Mouse (Mus musculus): Measurements from ENCODE around the gene Tmco1. TPM values are rescaled to one million over a fixed set of nuclear protein-coding genes. Genes with fewer than 3 reads are reported as not detected.

Tmco1 gene
- polyA plus RNA-seq, 1 experiment from 2014 or later: 84.4 TPM

- no peak for ATAC-seq
- H3K4me1 ChIP-seq (ENCODE audit: control insufficient read depth, insufficient read depth, low read length): no peaks in the 10 kb centered on the region
- no peak overlapping the region for H3K27ac ChIP-seq (ENCODE audit: low read length)
- H3K9me3 ChIP-seq (replicated peaks; ENCODE audit: control insufficient read depth, low read length, poor library complexity, severe bottlenecking): no peaks in the 10 kb centered on the region
- no peak overlapping the region for H3K4me2 ChIP-seq (ENCODE audit: low read length)
- H3K36me3 ChIP-seq (ENCODE audit: control insufficient read depth, insufficient read depth, low read length): peaks cover 18% of the 10 kb centered on the region
- no peaks in the 10 kb centered on the region for H3K27me3 ChIP-seq (ENCODE audit: control insufficient read depth, insufficient read depth, low read depth, low read length)
- H3K4me3 ChIP-seq (ENCODE audit: low read depth, low read length): no peak overlapping the region
- no peak overlapping the region for H3K9ac ChIP-seq (ENCODE audit: low read depth, low read length)
- 87% methylated on average over 7 of the region's 7 CpGs for WGBS
Measured at GRCm38 (mm10) chr1:167368513-167368912, 60.3 kb downstream of the Tmco1 start.

DNA sequence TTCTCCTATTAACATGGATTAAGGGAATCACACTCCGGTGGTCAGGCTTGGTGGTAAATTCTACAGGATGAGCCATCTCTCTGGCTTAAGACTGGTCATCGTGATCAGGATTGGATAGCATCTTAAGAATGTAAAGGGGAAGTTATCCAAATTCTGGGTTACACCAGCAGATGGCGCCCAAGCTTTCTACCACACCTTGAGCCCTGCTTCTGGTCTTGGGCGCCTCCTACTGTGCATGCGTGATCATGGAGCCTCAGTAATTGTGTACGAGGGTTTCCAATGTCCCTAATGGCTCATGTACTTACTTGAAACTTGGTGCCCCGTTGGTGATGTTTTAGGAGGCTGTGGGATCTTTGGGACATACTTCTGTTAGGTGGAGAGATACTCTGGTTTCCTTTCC, 61.7 kb downstream of the Tmco1 start:
- Histone ChIP-seq H3K36me3 (ENCODE audit: control insufficient read depth, insufficient read depth, low read length) (peaks cover 18% of the 10 kb centered on the region), H3K4me3 (ENCODE audit: low read depth, low read length) (no peak overlapping the region), H3K4me2 (ENCODE audit: low read length) (no peak overlapping the region), H3K4me1 (ENCODE audit: control insufficient read depth, insufficient read depth, low read length) (no peaks in the 10 kb centered on the region), H3K9me3 (replicated peaks; ENCODE audit: control insufficient read depth, low read length, poor library complexity, severe bottlenecking) (no peaks in the 10 kb centered on the region), H3K27ac (ENCODE audit: low read length) (no peak overlapping the region), H3K27me3 (ENCODE audit: control insufficient read depth, insufficient read depth, low read depth, low read length) (no peaks in the 10 kb centered on the region), H3K9ac (ENCODE audit: low read depth, low read length) (no peak overlapping the region)
- ATAC-seq: no peak
- WGBS: 12% methylated on average over 7 of the region's 7 CpGs

GRCm38 (mm10) chr1:167372739-167373138, 64.6 kb downstream of the Tmco1 start:
- no peak for ATAC-seq
- WGBS: 96% methylated on average over 7 of the region's 7 CpGs
- H3K36me3 ChIP-seq (ENCODE audit: control insufficient read depth, insufficient read depth, low read length): peaks cover 13% of the 10 kb centered on the region
- no peak overlapping the region for H3K4me2 ChIP-seq (ENCODE audit: low read length)
- H3K9ac ChIP-seq (ENCODE audit: low read depth, low read length): no peak overlapping the region
- H3K27ac ChIP-seq (ENCODE audit: low read length): no peak overlapping the region
- H3K4me3 ChIP-seq (ENCODE audit: low read depth, low read length): no peak overlapping the region
- H3K9me3 ChIP-seq (replicated peaks; ENCODE audit: control insufficient read depth, low read length, poor library complexity, severe bottlenecking): no peaks in the 10 kb centered on the region
- H3K4me1 ChIP-seq (ENCODE audit: control insufficient read depth, insufficient read depth, low read length): no peaks in the 10 kb centered on the region
- no peaks in the 10 kb centered on the region for H3K27me3 ChIP-seq (ENCODE audit: control insufficient read depth, insufficient read depth, low read depth, low read length)

GRCm38 (mm10) chr1:167374003-167374784, 66.0 kb downstream of the Tmco1 start:
- Histone ChIP-seq H3K4me1 (ENCODE audit: control insufficient read depth, insufficient read depth, low read length) (no peaks in the 10 kb centered on the region), H3K9ac (ENCODE audit: low read depth, low read length) (no peak overlapping the region), H3K4me2 (ENCODE audit: low read length) (no peak overlapping the region), H3K36me3 (ENCODE audit: control insufficient read depth, insufficient read depth, low read length) (peaks cover 12% of the 10 kb centered on the region), H3K4me3 (ENCODE audit: low read depth, low read length) (no peak overlapping the region), H3K9me3 (replicated peaks; ENCODE audit: control insufficient read depth, low read length, poor library complexity, severe bottlenecking) (no peaks in the 10 kb centered on the region), H3K27me3 (ENCODE audit: control insufficient read depth, insufficient read depth, low read depth, low read length) (no peaks in the 10 kb centered on the region), H3K27ac (ENCODE audit: low read length) (no peak overlapping the region)
- ATAC-seq: no peak
- WGBS: 22% methylated on average over 15 of the region's 15 CpGs

- H3K9me3 ChIP-seq (replicated peaks; ENCODE audit: control insufficient read depth, low read length, poor library complexity, severe bottlenecking): no peaks in the 10 kb centered on the region
- no peak overlapping the region for H3K9ac ChIP-seq (ENCODE audit: low read depth, low read length)
- no peak for ATAC-seq
- no peak overlapping the region for H3K27ac ChIP-seq (ENCODE audit: low read length)
- H3K4me3 ChIP-seq (ENCODE audit: low read depth, low read length): no peak overlapping the region
- no peaks in the 10 kb centered on the region for H3K27me3 ChIP-seq (ENCODE audit: control insufficient read depth, insufficient read depth, low read depth, low read length)
- no peaks in the 10 kb centered on the region for H3K4me1 ChIP-seq (ENCODE audit: control insufficient read depth, insufficient read depth, low read length)
- H3K4me2 ChIP-seq (ENCODE audit: low read length): no peak overlapping the region
- peaks cover 9% of the 10 kb centered on the region for H3K36me3 ChIP-seq (ENCODE audit: control insufficient read depth, insufficient read depth, low read length)
- 55% methylated on average over 2 of the region's 2 CpGs for WGBS
Measured at GRCm38 (mm10) chr1:167374942-167375341, 66.8 kb downstream of the Tmco1 start.

DNA sequence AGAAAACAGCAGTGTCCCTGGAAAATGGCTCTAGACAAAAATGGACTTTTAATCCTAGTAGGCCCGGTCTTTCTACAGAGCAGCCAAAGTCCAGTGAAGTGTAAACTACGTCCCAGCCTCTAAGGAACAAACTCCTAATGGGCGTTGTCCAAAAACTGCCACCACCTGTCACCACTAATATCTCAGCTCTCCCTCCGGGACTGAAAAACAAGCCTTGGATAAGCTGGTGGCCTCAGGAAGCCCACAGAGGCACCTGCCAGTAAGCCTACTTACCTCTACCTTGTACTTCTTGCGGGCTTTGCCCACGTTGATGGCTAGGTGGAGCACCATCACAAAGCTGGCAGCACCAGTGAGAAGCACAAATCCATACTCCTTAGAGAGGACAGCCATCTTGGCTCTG, 69.8 kb downstream of the Tmco1 start:
- no peaks in the 10 kb centered on the region for H3K4me1 ChIP-seq (ENCODE audit: control insufficient read depth, insufficient read depth, low read length)
- WGBS: 75% methylated on average over 6 of the region's 6 CpGs
- no peaks in the 10 kb centered on the region for H3K9me3 ChIP-seq (replicated peaks; ENCODE audit: control insufficient read depth, low read length, poor library complexity, severe bottlenecking)
- no peak overlapping the region for H3K27ac ChIP-seq (ENCODE audit: low read length)
- peaks cover 6% of the 10 kb centered on the region; the same call in 1 of the 2 replicates for H3K36me3 ChIP-seq (ENCODE audit: control insufficient read depth, insufficient read depth, low read length)
- H3K4me2 ChIP-seq (ENCODE audit: low read length): no peak overlapping the region
- H3K4me3 ChIP-seq (ENCODE audit: low read depth, low read length): no peak overlapping the region
- H3K9ac ChIP-seq (ENCODE audit: low read depth, low read length): no peak overlapping the region
- no peak for ATAC-seq
- H3K27me3 ChIP-seq (ENCODE audit: control insufficient read depth, insufficient read depth, low read depth, low read length): no peaks in the 10 kb centered on the region

GRCm38 (mm10) chr1:167379751-167380150, 71.6 kb downstream of the Tmco1 start:
- WGBS: 57% methylated on average over 5 of the region's 5 CpGs
- ATAC-seq: no peak
- H3K27ac ChIP-seq (ENCODE audit: low read length): no peak overlapping the region

GRCm38 (mm10) chr1:167380223-167380622, 72.0 kb downstream of the Tmco1 start:
- Histone ChIP-seq H3K4me1 (ENCODE audit: control insufficient read depth, insufficient read depth, low read length) (no peaks in the 10 kb centered on the region), H3K36me3 (ENCODE audit: control insufficient read depth, insufficient read depth, low read length) (0 out of 2 replicates have a peak, but pooled peaks cover 3% of the 10 kb centered on the region), H3K4me2 (ENCODE audit: low read length) (no peak overlapping the region), H3K27ac (ENCODE audit: low read length) (no peak overlapping the region), H3K27me3 (ENCODE audit: control insufficient read depth, insufficient read depth, low read depth, low read length) (no peaks in the 10 kb centered on the region), H3K4me3 (ENCODE audit: low read depth, low read length) (no peak overlapping the region), H3K9ac (ENCODE audit: low read depth, low read length) (no peak overlapping the region), H3K9me3 (replicated peaks; ENCODE audit: control insufficient read depth, low read length, poor library complexity, severe bottlenecking) (no peaks in the 10 kb centered on the region)
- 81% methylated on average over 2 of the region's 2 CpGs for WGBS
- no peak for ATAC-seq

More at GRCm38 (mm10) chr1:167379751-167380150, 71.6 kb downstream of the Tmco1 start:
- H3K36me3 ChIP-seq (ENCODE audit: control insufficient read depth, insufficient read depth, low read length): 0 out of 2 replicates have a peak, but pooled peaks cover 3% of the 10 kb centered on the region
- H3K27me3 ChIP-seq (ENCODE audit: control insufficient read depth, insufficient read depth, low read depth, low read length): no peaks in the 10 kb centered on the region
- H3K9me3 ChIP-seq (replicated peaks; ENCODE audit: control insufficient read depth, low read length, poor library complexity, severe bottlenecking): no peaks in the 10 kb centered on the region
- H3K9ac ChIP-seq (ENCODE audit: low read depth, low read length): no peak overlapping the region
- no peak overlapping the region for H3K4me2 ChIP-seq (ENCODE audit: low read length)
- H3K4me3 ChIP-seq (ENCODE audit: low read depth, low read length): no peak overlapping the region
- no peaks in the 10 kb centered on the region for H3K4me1 ChIP-seq (ENCODE audit: control insufficient read depth, insufficient read depth, low read length)
